Mouse (Mus musculus) urinary bladder, postnatal 4 days (tissue): ENCODE measurements around the gene Shc4.
A peak's percentile ranks its signal among the peaks of the same experiment; 100 is the strongest.

Experiments used
- DNase-seq, 2 experiments: peaks; one replicate each; pipeline ENCODE4 v3.0.0; 2021 to 2022; ENCODE audit warnings: low spot score in 2 of 2

Gene Shc4

DNA sequence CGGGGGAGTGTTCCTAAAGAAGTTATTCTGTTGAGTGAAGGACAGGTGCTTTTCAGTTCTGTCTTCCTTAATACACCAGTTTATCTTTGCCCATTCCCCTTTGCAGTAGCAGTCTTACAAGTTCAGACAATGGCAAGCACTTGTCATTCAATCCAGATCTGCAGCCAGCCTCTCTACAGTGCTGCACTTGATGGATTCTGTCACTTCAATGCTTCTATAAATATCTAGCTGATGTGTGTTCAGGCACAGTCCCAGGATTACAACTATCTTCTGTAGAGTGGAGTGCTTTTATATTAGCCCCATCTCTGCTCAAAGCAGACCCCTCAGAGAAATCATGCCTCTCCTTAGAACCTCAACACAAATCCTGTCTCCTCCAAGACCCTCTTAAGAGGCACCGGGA lies 93.9 kb downstream of the Shc4 start:
- DNase-seq: no peak

DNA sequence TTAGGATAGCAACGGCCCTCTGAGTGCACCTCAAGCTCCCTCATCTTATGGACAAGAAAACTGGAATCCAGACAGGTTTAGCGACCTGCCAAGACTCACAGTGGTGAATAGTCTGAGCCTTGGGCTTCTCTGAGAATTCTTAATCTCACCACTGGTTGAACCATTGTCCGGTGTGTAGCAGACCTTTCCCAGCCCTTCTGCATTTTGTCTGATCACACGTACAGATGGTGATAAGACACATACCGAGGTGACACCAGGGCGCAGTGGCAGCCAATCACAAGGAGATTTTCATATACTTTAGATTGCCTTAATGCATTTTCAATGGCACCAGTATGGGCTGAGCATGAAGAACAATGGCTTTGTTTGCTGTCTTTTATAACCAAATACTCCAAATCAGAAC lies 95.5 kb downstream of the Shc4 start:
- no peak for DNase-seq

DNA sequence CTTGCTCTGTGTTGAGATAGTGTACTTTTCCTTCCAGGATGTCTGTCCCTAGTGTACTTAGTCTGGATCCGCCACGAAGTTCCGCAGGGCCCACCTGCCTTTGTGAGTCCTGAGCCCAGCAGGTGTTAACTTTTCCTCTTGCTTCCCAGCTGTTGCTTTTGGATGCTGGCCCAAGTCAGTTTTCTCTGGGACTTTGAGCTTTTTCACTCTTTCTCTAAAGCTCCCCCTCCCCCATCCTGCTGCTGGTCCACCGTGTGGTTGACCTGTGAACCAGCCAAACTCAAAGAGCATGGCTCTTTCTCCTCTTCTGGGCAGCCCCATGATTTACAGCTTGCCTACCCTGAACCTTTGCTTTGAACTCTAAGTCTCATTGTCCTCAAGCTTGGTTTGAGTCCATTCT lies 97.4 kb downstream of the Shc4 start:
- DNase-seq: no peak

DNA sequence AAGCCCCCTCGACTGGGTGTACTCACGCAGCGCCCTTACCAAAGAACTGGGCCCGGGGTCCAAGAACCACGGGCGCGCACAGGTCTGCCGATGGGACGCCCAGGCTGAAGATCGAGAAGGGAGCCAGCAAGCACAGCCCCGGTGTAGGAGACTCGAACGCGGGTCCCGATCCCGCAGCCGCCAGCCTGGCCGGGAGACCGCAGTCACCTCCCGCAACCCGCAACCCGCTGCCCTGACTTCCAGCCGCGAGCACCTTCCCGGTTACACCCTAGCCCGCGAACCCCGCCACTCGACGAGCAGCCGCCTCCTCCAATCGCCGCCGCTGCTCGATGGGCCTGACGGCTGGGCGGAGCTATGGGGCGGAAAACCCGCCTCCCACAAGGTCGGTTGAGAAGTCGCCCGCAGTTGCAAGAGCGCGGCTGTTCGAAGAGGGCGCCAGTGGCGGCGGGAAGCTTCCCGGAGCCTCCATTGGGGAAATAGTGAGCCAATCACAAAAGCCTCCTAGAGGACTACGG lies 99.1 kb downstream of the Shc4 start, which contains the start of gene Cep152:
Gene Cep152, minus strand, starts transcription at position 277 of the 515 bp plus-strand sequence.
- DNase-seq: peak; percentile 96 to 97

DNA sequence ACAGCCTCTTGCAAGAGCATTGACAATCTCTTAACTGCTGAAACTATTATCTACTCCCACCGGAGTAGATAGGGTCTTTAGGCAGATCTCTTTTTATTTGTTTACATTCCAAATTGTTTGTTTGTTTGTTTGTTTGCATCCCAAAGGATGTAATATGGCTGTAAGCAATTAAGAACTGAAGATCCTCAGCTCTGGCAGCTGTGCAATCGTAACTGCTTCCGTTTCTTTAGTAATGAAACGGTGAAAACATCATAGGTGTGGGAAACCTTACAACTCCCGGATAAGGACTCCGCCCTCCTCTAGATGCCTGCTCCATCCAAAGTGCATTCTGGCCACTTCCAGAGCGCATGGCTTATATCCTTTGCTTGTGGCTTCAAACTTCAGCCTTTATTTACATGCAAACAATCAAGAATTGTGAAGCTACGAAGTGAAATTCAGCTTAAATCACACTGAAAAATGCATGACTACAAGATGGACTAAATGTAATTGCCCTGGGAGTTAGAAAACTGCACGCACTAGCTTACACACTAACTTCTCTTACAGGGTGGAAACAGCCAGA lies 99.7 kb downstream of the Shc4 start:
- no peak for DNase-seq

DNA sequence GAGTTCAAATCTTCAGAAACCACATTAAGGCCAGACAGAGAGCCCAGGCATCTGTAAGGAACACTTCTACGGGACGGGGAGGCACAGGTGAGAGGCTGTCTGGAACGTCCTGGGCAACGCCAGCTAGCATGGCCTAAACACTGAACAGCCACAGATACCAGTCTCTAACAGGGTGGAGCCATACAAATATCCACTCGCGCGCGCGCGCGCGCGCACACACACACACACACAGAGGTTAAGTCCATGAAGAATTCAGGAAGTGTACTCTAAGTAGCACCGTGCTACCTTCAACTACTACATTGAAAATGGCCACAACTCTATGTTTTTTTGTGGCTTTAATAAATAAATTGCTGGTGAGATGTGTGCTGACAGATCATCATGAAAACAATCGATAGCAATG lies 100.7 kb downstream of the Shc4 start:
- no peak for DNase-seq

DNA sequence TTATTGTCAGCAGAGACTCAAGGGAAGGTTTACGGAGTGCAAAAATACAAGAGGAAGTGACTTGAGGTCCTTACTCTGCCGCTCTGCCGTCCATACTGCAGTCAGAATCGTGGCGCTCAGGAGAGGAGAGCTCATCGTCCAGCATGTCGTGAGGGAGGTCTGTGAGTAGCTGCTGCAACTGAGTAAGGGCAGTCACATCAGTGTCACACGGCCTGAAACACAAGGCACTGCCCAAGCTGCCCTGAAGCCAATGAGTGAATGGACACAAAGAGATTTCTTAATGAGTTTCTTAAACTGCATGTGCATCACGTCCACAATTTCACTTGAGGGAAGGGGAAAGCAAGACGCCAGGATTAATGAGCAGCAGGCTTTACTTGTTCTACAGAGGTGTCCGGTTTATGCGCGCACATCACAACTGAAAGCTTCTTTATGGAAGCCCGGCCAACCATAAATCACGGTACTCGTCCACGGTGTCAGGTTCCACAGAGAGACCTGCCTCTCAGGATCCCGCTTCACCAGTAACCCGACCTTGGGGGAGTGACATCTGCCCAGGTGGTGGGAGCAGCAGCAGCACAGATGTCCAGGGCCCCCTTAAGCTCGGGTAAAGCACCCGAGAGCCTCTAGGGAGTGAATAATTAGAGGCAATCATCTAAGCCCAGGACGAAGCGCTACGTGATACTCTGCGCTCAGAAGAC lies 103.6 kb downstream of the Shc4 start:
- no peak for DNase-seq

DNA sequence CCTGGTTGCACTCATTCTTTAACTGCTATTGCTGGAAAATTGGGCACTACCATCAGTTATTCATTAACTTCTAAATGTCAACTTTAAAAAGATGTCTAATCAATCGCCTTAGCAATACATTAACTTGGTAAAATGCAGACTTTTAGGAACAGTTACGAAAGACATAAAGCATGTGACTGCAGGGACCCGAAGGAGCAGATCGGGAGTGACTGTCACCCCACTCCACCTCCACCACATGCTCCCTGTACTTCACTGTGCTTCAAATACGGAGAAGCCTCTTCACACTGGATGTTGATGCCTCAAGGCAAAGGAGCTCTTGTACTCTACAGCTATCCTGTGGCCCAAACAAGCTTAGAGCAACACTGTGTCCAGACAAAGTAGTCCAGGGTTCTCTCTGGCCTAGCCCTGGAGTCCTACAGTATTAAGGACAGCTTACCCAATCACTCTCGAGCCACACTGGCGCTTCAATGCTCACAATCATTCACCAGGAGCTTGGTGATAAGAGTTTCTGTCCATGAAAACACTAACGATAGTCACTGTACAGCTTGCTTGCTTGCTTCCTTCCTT lies 108.0 kb downstream of the Shc4 start:
- no peak for DNase-seq

DNA sequence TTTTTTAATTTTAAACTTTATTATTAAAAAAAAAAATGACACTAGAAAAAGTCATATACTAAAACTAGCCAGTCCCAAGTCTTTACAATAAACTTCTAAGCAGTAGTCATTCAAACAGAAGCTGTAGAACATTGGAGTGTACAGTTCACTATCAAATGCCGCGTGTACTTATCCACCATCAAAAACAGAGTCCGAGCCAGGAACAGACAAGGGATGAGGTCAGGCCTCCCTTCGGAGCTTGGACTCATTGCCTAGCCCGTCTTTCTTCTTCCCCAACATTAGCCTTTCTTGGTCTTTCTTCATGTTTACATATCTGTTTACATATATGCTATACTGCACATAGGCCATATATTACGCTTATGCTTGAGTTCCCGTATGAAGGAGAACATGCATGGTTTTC lies 108.5 kb downstream of the Shc4 start:
- no peak for DNase-seq

DNA sequence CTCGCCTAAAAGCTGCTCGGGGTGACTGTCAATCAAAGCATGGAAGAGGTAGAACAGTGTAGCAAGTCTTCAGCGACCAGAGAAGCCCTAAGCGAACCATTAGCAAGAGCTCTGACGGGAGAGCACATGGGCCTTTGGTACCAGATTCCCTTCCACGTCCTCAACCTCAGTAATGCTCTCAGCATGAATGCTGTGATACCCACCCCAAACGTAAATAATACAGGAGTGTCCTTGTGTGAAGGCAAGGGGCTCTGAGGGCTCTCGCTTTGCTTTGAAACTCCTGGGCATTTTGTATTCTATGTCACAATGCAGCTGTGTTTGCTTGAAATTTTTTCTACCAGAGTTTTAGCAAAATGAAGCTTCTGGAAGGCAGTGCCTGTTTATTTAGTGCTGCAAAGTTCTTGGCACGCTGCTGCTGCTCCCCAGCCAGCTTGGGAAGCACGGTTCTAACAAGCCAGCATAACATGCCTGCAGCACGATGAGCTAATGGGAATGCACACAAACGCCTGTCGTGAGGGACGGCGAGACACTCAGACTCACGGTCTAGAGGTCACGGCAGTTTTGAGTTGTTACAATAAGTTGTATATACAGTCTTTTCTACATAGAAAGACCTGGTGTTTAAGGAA lies 117.6 kb downstream of the Shc4 start:
- peak in 1 of 2 experiments; percentile 51 for DNase-seq

DNA sequence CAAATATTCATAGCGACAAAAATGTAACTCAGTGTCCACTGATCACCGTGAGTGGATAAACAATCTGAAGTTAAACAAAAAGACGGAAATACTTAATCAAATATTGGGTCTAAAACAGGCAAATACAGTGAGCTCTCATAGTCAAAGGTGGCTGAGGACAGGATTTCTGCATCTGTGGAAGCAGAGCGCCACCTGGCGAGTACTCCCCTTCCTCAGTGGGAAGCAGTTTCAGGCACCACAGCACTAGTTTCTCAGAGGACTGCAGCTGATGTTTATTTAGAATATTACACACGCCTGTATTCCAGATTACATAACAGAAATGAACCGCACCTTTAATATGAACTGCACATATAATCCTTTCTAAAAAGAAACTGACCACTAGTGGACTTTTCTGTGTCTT lies 119.3 kb downstream of the Shc4 start:
- DNase-seq: peak; percentile 54 to 75

DNA sequence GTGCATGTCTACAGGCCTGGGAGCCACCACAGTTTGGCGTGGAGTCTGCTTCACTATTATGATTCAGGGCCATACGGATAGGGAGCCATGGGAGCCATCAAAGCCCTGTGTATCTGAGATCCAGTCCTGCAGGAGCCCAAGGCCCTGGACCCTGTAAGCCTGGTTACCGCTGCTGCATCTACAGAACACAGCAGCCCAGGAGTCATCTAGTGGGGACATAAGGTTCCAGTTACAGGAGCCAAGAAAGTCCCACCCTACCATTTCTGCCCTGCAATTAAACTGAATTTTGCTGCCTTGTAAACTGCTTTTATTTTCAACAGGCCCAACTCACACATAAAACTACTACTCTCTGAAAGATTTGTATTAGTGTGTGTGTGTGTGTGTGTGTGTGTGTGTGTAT lies 121.0 kb downstream of the Shc4 start:
- DNase-seq: no peak

DNA sequence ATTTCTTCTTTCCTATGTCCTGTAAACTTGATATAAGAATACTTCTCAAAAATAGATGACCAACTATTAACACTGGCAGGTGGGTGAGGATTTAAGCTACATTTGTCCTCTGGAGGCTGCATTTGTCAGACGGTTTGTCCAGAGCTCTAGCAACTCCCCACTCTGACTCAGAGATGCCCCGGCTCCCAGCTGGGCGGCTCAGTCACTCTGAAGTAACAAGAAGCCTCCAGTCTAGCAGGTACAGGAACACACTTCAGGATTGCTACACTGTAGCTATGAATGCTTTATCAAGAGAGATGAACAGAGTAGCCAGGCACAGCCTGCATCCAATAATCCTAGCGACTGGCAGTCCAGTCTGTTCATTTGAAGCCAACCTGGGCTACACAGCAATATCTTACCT lies 125.0 kb downstream of the Shc4 start:
- no peak for DNase-seq

DNA sequence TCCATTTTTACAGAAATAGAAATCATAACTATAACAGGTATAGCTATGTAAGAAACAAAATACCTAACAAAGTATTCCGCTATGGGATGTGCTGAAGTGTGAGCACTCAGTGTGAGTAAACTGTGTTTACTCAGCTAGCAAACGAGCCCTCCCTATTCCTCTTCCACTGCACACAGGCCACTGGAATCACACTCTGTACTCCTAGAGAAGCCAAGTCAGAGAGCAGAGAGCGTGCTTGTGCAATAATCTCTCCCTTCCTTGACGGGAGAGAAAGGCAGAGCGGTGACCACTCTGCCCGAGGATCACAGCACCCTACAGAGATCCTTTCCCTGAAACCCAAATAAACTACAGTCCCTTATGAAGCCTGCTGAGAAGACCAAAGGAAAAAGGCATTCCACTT lies 125.7 kb downstream of the Shc4 start:
- no peak for DNase-seq

DNA sequence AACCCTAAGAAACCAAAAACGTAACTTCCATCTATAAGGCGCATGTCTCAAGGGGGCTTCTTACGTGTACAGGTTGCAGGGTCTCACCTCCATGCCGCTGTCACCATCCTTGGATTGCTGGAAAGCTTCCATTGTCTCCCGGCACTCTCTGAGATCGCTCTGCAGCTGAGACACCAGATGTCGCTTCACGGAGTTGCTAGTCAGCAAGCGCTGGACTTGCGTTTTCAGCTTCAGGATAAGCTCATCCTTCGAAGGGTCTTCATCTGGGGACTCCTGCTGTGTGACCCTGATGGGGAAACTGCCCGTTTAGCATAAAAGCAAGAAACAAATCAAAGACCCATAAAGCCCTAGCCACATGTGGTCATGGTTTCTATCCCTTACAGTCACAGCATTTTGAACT lies 129.2 kb downstream of the Shc4 start:
- DNase-seq: no peak

DNA sequence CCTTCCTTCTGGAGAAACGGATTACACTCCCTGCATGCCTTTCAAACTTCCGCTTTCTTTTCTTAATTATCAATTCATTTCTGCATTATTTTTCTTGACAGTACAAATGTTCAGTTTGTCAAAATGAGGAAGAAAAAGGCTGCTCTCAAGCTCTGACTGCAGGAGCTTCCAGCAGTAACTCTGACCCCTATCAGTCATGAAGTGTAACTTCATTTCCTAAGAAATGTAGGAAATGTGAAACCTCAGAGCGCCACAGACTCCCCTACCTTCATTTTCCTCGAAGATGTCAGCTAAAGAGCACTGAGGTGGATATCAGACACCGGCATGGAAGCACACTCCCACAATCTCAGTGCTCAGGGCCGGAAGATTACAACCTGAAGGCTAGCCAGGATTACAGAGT lies 129.9 kb downstream of the Shc4 start:
- no peak for DNase-seq

DNA sequence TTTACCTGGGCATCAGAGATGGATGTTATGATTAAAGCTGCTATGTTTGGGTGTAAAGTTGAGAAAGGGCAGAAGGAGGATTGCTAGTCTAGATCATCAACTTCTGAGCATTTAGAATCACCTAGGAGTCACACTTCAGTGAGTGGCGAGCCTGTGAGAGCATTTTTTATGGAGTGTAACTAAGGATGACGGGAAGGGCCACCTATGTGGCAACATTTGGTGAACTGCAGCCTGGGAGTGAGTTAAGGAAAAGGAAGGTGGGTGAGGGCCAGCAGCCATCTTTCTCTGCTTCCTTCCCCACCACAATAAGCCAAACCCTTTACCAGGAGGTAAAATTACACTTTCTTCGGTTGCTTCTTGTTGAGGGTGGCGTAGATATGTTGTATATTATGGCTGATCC lies 132.1 kb downstream of the Shc4 start:
- DNase-seq: no peak

DNA sequence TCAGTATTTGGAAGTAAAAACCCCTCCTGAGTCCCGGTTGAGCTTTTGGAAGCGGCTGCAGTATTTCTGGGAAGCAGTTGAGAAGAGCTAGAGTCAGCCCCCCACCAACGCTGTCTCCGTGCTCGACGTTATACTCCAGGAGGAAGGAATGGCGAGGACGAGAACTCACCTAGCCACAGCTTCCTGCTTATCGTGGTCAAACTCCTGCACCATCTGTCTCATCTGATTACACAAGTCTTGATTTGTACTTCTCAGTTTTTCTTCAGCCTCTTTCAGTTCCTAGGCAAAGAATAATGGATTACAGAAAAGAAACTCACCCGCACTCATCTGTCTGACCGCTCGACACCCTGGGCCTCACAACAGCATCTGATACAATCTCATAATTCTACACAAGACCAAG lies 134.7 kb downstream of the Shc4 start:
- no peak for DNase-seq

DNA sequence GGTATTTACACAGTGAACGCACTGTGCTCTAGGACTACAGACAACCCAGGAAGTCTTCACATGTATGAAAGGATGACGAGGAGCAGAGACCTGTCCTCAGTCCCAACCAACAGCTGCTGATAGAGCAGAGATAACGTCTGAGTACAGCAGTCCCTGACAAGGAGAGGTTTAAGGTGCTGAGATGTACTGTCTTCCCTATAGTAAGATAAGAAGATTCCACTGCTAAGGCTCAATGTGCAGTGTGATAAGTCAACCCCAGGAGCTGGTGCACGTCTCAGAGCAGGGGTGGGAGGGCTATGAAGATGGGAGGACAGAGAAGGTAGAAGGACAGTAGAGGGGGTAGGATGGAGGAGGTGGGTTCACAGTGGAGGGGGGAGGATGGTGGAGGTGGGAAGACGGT lies 142.9 kb downstream of the Shc4 start:
- no peak for DNase-seq

DNA sequence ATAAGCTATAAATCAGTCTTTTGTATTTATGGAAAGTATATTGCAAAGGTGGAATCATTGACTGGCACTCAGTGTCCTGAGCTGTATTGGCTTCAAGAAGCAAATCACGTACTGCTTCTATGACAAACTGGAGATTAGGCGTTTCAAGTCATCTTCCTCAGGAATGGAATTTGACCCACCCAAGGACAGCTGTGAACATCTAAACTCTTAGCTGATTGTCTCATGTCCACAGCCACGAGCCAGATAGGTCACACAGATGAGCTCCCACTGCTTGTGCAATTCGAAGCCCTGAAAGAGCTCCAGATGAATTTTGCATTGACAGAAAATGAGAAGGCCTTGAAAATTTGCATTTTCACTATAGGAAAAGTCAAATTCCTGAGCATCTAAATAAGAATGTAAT lies 146.3 kb downstream of the Shc4 start:
- DNase-seq: no peak
